ENCODE assay signal across 18 mouse cellular contexts in the genomic region with DNA sequence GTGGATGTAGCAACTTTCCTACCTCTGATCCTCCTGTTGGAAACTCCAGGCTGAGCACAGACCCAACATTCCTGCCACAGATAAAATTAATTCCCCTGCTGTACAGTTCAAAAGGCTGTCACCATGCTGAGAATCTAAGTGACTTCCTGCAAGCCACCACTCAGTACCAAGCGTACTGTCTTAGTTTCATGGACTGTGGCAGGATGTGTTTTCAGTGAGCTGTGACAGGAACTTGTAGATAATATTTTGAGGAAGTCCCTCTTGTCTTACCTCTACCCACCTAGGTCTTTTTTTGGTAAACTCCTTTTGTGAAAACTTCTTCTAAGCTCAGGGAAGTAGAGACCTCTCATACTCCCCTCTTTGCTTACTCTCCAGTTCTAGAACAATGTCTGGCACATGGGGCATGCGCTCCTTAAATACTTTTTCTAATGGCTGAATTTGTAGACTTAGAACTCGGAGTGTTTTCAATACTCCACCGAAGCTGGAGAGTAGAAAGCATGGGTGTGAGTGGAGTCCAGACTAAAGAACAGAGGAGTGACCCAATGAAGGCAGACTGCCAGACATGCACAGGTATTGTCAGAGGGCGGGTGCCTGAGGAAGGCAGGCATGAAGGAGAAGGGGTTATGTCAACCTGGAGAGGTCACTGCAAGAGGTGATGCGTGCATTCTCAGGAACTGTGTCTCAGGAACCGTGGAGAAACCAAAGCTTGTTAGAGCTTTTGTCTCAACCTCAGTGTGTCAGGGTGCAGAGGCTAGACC. TPM values are rescaled to one million over a fixed set of nuclear protein-coding genes. Genes with fewer than 3 reads are reported as not detected.
DNase-seq lines count a peak whose midpoint lies in the region; ATAC-seq lines count a peak whose summit lies in the region.
"Had no signal": no experiment of that assay in that cellular context is flagged by ENCODE, and none has a peak within 500 bp of the region (broad histone marks: within the 10 kb centered on the region; RNA-seq: fewer than 3 reads in every experiment).

No protein-coding gene starts in this region.

- H3K4me3 ChIP-seq in heart, embryonic 14.5 days (ENCODE audit: control insufficient read depth in 1 of 2, insufficient read depth in 1 of 2, low read depth in 1 of 2, low read length in 2 of 2), result no peak overlapping the region
- H3K4me3 ChIP-seq in midbrain, embryonic 14.5 days (replicated peaks; ENCODE audit: low read depth, low read length), result no peak overlapping the region
- H3K4me3 ChIP-seq: forebrain, embryonic 10.5 days; heart, embryonic 12.5 days; lung, embryonic 15.5 days; neural tube, embryonic 12.5 days had no signal

- no peaks in the 10 kb centered on the region for H3K27me3 ChIP-seq in heart, embryonic 14.5 days (ENCODE audit: control insufficient read depth, insufficient read depth, low read length)
- H3K27me3 ChIP-seq in midbrain, embryonic 14.5 days (ENCODE audit: control insufficient read depth, insufficient read depth, low read length), result no peaks in the 10 kb centered on the region
- H3K27me3 ChIP-seq: heart, embryonic 12.5 days; lung, embryonic 15.5 days; neural tube, embryonic 12.5 days had no signal

- H3K4me2 ChIP-seq in heart, embryonic 14.5 days (ENCODE audit: low read length), result no peak overlapping the region
- no peak overlapping the region for H3K4me2 ChIP-seq in midbrain, embryonic 14.5 days (ENCODE audit: low read length)
- H3K4me2 ChIP-seq: heart, embryonic 12.5 days; liver, embryonic 11.5 days; lung, embryonic 15.5 days; neural tube, embryonic 12.5 days had no signal

- peaks cover 2 to 5% of the 10 kb centered on the region in 2 experiments; a peak in 3 of 4 replicates for H3K4me1 ChIP-seq in heart, embryonic 14.5 days (ENCODE audit: control insufficient read depth in 2 of 2, insufficient read depth in 2 of 2, low read length in 2 of 2)
- H3K4me1 ChIP-seq in midbrain, embryonic 14.5 days (ENCODE audit: control insufficient read depth, insufficient read depth, low read length), result no peaks in the 10 kb centered on the region
- H3K4me1 ChIP-seq: lung, embryonic 15.5 days; neural tube, embryonic 12.5 days had no signal

- H3K9ac ChIP-seq in heart, embryonic 14.5 days (ENCODE audit: low read length), result peak overlapping the region; percentile 8; the same call in 1 of the 2 replicates
- H3K9ac ChIP-seq in midbrain, embryonic 14.5 days (replicated peaks; ENCODE audit: low read length), result no peak overlapping the region
- H3K9ac ChIP-seq: heart, embryonic 12.5 days; lung, embryonic 15.5 days; neural tube, embryonic 12.5 days had no signal

- H3K9me3 ChIP-seq in heart, embryonic 14.5 days (ENCODE audit: control insufficient read depth, low read length), result no peaks in the 10 kb centered on the region
- H3K9me3 ChIP-seq in midbrain, embryonic 14.5 days (ENCODE audit: control insufficient read depth, low read length), result no peaks in the 10 kb centered on the region
- H3K9me3 ChIP-seq: forebrain, embryonic 10.5 days; heart, embryonic 12.5 days; lung, embryonic 15.5 days; neural tube, embryonic 12.5 days had no signal

- no peak for DNase-seq in heart, postnatal 14 days
- peak; percentile 14 for DNase-seq in thymus, postnatal 14 days
- DNase-seq in thymus, adult 18-20 months, result no peak
- DNase-seq in ovary, postnatal 14 days (ENCODE audit: low spot score), result no peak
- no peak for DNase-seq in midbrain, embryonic 14.5 days
- DNase-seq: cerebellum, adult 18-20 months; gastrocnemius, postnatal 14 days; kidney, postnatal 4 days; left cerebral cortex, postnatal 4 days had no signal

- WGBS in heart, embryonic 14.5 days, result 77% methylated on average over 7 of the region's 7 CpGs
- 91% methylated on average over 7 of the region's 7 CpGs for WGBS in midbrain, embryonic 14.5 days

- H3K27ac ChIP-seq in heart, embryonic 14.5 days (replicated peaks in 1 of 2; ENCODE audit: control insufficient read depth in 1 of 2, insufficient read depth in 1 of 2, low read depth in 2 of 2, low read length in 2 of 2), result no peak overlapping the region
- no peak overlapping the region for H3K27ac ChIP-seq in midbrain, embryonic 14.5 days (replicated peaks; ENCODE audit: low read depth, low read length)
- H3K27ac ChIP-seq: forebrain, embryonic 10.5 days; lung, embryonic 15.5 days; neural tube, embryonic 12.5 days had no signal

- intact Hi-C loops in heart, postnatal 14 days (cut with DNase I), result no loop called here

- no peaks in the 10 kb centered on the region for H3K36me3 ChIP-seq in heart, embryonic 14.5 days (ENCODE audit: control insufficient read depth, insufficient read depth, low read length)
- no peaks in the 10 kb centered on the region for H3K36me3 ChIP-seq in midbrain, embryonic 14.5 days (ENCODE audit: control insufficient read depth, insufficient read depth, low read length)
- H3K36me3 ChIP-seq: forebrain, embryonic 10.5 days; heart, embryonic 12.5 days; lung, embryonic 15.5 days; neural tube, embryonic 12.5 days had no signal

- no peak for ATAC-seq in heart, embryonic 14.5 days (ENCODE audit: insufficient number of reproducible peaks, insufficient read depth, low FRiP score, low read depth)
- ATAC-seq in common myeloid progenitor, adult 5-6 weeks (replicated peaks; ENCODE audit: low read depth, poor library complexity, severe bottlenecking), result 0 out of 2 replicates have a peak, but pooled peaks have one; percentile 22
- ATAC-seq in megakaryocyte-erythroid progenitor cell, adult 5-6 weeks (replicated peaks; ENCODE audit: low FRiP score, low TSS enrichment, poor library complexity, severe bottlenecking), result no peak
- no peak for ATAC-seq in midbrain, embryonic 14.5 days (ENCODE audit: low FRiP score, low TSS enrichment)
- ATAC-seq: intestine, embryonic 16.5 days had no signal

RNA-seq across cellular contexts. Expression of a gene that starts 53.7 kb away (rescaled TPM):
- 303 and 312 TPM in 2 replicates for polyA plus RNA-seq in heart, embryonic 14.5 days (2014; fragmentation: Nextera tagmentation; extraction: Ambion mirVana)
- total RNA-seq in heart, postnatal 14 days (2021), result 100 to 1,000 TPM; 452 to 466 TPM
- 1.4 and 2.3 TPM in 2 replicates for total RNA-seq in common myeloid progenitor, adult 5-6 weeks (2017)
- total RNA-seq in megakaryocyte-erythroid progenitor cell, adult 5-6 weeks (2014; fragmentation: Nextera tagmentation), result 1.8 and 15.5 TPM in 2 replicates
- 5.1 TPM in 1 of 2 replicates, not detected in the other for total RNA-seq in megakaryocyte-erythroid progenitor cell, adult 5-6 weeks (2017)
- polyA plus RNA-seq in midbrain, embryonic 14.5 days (2014; fragmentation: Nextera tagmentation; extraction: Ambion mirVana), result 133 and 164 TPM in 2 replicates

Comparison
In these comparisons a context has a peak if more than half of its experiments do, and no peak if none do; other contexts are left out.
1. RNA of a gene that starts 53.7 kb away (total RNA-seq): 452 to 466 TPM in heart, postnatal 14 days; 1.8 to 15.5 TPM in megakaryocyte-erythroid progenitor cell, adult 5-6 weeks and 1.4 to 2.3 TPM in common myeloid progenitor, adult 5-6 weeks; every median in the first group is over 10 times any median in the second.